Mouse (Mus musculus) lung, adult 2 months (tissue): Measurements from ENCODE around the gene Tnip2.

Experiments
- CTCF ChIP-seq: fragments of 200-500 bp; IDR thresholded peaks from 2 replicates; pipeline ENCODE4 v1.5.1; 2011; ENCODE audit warnings: mild to moderate bottlenecking, low read length, control low read depth; ENCODE audit not compliant: insufficient read depth
- POLR2A ChIP-seq: fragments of 200-500 bp; IDR thresholded peaks from 2 replicates; pipeline ENCODE4 v1.6.1; 2011; ENCODE audit warnings: low read depth, mild to moderate bottlenecking, control low read depth, low read length, borderline replicate concordance; ENCODE audit errors: extremely low read depth

DNA sequence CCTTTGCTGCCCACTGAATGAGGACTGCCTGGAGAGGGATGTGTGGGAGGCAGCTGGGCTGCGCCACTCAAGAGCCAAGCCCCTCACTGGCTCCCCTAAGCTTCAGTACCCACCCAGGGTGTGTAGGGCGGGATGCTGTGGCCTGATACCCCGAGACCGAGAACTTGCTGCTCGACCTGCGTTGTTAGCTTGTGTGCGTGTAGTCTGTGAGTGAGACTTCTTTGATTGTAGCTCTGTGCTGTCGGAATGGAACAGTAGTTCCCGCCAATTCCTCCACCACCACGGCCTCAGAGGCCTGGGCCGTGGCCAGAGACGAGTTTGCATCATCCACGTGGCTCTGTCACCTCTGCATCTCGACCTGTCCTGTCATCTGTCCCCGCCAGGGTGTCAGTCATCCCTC is 28.1 kb downstream of the Tnip2 start:
- TF ChIP-seq CTCF (no peak), POLR2A (no peak)
